Comparison of ENCODE assay signal across 28 mouse cellular contexts in genomic region chr6:146497866-146498265, GRCm38 (mm10). TPM values are rescaled to one million over a fixed set of nuclear protein-coding genes. Genes with fewer than 3 reads are reported as not detected.
DNase-seq lines count a peak whose midpoint lies in the region; ATAC-seq lines count a peak whose summit lies in the region.
"Had no signal": no experiment of that assay in that cellular context is flagged by ENCODE, and none has a peak within 500 bp of the region (broad histone marks: within the 10 kb centered on the region; RNA-seq: fewer than 3 reads in every experiment).

No protein-coding gene starts in this region.

- no peak overlapping the region; the same call in none of the 2 replicates for H3K4me2 ChIP-seq in heart, embryonic 16.5 days (ENCODE audit: low read depth, low read length)
- H3K4me2 ChIP-seq: embryonic facial prominence, embryonic 13.5 days; heart, embryonic 15.5 days; hindbrain, embryonic 14.5 days; kidney, embryonic 15.5 days; liver, embryonic 12.5 days; midbrain, embryonic 13.5 days had no signal

- no peak for DNase-seq in heart, adult 8-10 months (ENCODE audit: low spot score)
- DNase-seq in 416B (ENCODE audit: low read depth): peak; percentile 44
- no peak for DNase-seq in layer of hippocampus, adult 9-10 months (ENCODE audit: low spot score)
- no peak for DNase-seq in frontal cortex, adult 2 months (ENCODE audit: extremely low spot score in 1 of 2, low spot score in 1 of 2)
- DNase-seq: adrenal gland, postnatal 14 days; cerebellum, adult 11-12 months; cerebellum, postnatal 10 days; kidney, adult 18-20 months; kidney, postnatal 25 days; layer of hippocampus, postnatal 36 days; left cerebral cortex, postnatal 4 days; lung, adult 18-20 months; lung, postnatal 10 days; retina, postnatal 1 day; right cerebral cortex, postnatal 25 days had no signal

- peak overlapping the region; percentile 49; the same call in 1 of the 2 replicates for H3K27ac ChIP-seq in heart, embryonic 16.5 days (ENCODE audit: low read length)
- H3K27ac ChIP-seq: embryonic facial prominence, embryonic 13.5 days; heart, embryonic 10.5 days; heart, embryonic 15.5 days; hindbrain, embryonic 14.5 days; kidney, embryonic 15.5 days; liver, embryonic 12.5 days; macrophage; midbrain, embryonic 13.5 days had no signal

- no peak overlapping the region for H3K4me3 ChIP-seq in heart, embryonic 16.5 days (ENCODE audit: low read length)
- H3K4me3 ChIP-seq: embryonic facial prominence, embryonic 13.5 days; heart, embryonic 10.5 days; heart, embryonic 15.5 days; kidney, embryonic 15.5 days; liver, embryonic 12.5 days; midbrain, embryonic 13.5 days had no signal

- no peak overlapping the region for H3K9ac ChIP-seq in heart, embryonic 16.5 days (ENCODE audit: low read length)
- H3K9ac ChIP-seq: embryonic facial prominence, embryonic 13.5 days; heart, embryonic 15.5 days; hindbrain, embryonic 14.5 days; kidney, embryonic 15.5 days; liver, embryonic 12.5 days; midbrain, embryonic 13.5 days had no signal

- H3K4me1 ChIP-seq in heart, embryonic 16.5 days (ENCODE audit: control insufficient read depth, insufficient read depth, low read length): peaks cover 28% of the 10 kb centered on the region

- no peaks in the 10 kb centered on the region for H3K36me3 ChIP-seq in heart, embryonic 16.5 days (ENCODE audit: control insufficient read depth, insufficient read depth)
- H3K36me3 ChIP-seq: embryonic facial prominence, embryonic 13.5 days; heart, embryonic 10.5 days; heart, embryonic 15.5 days; kidney, embryonic 15.5 days; liver, embryonic 12.5 days; midbrain, embryonic 13.5 days had no signal

- WGBS in heart, embryonic 16.5 days: 66% methylated on average over 4 of the region's 4 CpGs

- ATAC-seq in heart, embryonic 16.5 days (replicated peaks; ENCODE audit: extremely low read depth, insufficient read depth, low FRiP score): no peak
- ATAC-seq in CD4-positive, CD25-positive, alpha-beta regulatory T cell, adult 4 months: peak; percentile 64
- peak; percentile 72 for ATAC-seq in inflammation-experienced regulatory T-cells, adult 6 months
- ATAC-seq: forebrain, embryonic 16.5 days; liver, embryonic 12.5 days; midbrain, embryonic 13.5 days; Patski had no signal

- H3K9me3 ChIP-seq in heart, embryonic 16.5 days (replicated peaks; ENCODE audit: control insufficient read depth, low read length): no peaks in the 10 kb centered on the region
- H3K9me3 ChIP-seq: embryonic facial prominence, embryonic 13.5 days; heart, embryonic 10.5 days; heart, embryonic 15.5 days; kidney, embryonic 15.5 days; liver, embryonic 12.5 days; midbrain, embryonic 13.5 days had no signal

- no peaks in the 10 kb centered on the region for H3K27me3 ChIP-seq in heart, embryonic 16.5 days (ENCODE audit: control insufficient read depth, insufficient read depth, low read length)
- H3K27me3 ChIP-seq: heart, embryonic 15.5 days; Patski had no signal

RNA-seq across cellular contexts. Expression of gene Itpr2, which starts 4.2 kb away (rescaled TPM):
- 39.4 and 49.4 TPM in 2 replicates for polyA plus RNA-seq in heart, embryonic 16.5 days (2015; fragmentation: Nextera tagmentation; extraction: Ambion mirVana)
- 10 to 100 TPM; 19.4 to 28.1 (median 21.2) TPM for total RNA-seq in heart, adult 8-10 months (2022)
- 10 to 100 TPM; 69.7 to 84.1 TPM for polyA plus RNA-seq in CD4-positive, CD25-positive, alpha-beta regulatory T cell, adult 4 months (2017; shearing (Covaris generic))
- polyA plus RNA-seq in inflammation-experienced regulatory T-cells, adult 6 months (2017; shearing (Covaris generic)): 100 to 1,000 TPM in 1 of 3 experiments, 10 to 100 TPM in 2; 43.2 to 111 (median 94.9) TPM
- polyA plus RNA-seq in frontal cortex, adult 2 months (2012; rRNA removed): 7.8 and 8.5 TPM in 2 replicates
